Mouse (Mus musculus) hindbrain, embryonic 11.5 days (tissue): Measurements from ENCODE around the gene Psmb5. TPM values are rescaled to one million over a fixed set of nuclear protein-coding genes. Genes with fewer than 3 reads are reported as not detected.
"Not testable (repeated sequence)": the region's sequence is repeated elsewhere in the genome, so short reads cannot be mapped to it uniquely, and the experiment has no call there.

Experiments
- ATAC-seq: fragments of 200-750 bp; cut with Nextera tagmentation; 2 replicates; pipeline ENCODE4 v1.8.0; 2017; ENCODE audit warnings: mild to moderate bottlenecking, moderate TSS enrichment, moderate library complexity; ENCODE audit not compliant: low FRiP score
- DNase-seq: peaks from one replicate; pipeline ENCODE4 v3.0.0-alpha.2; 2015; ENCODE audit warnings: low spot score
- H3K27ac ChIP-seq: fragments of 300-500 bp; sonication (generic); 2 replicates; pipeline ENCODE4 v1.5.1; 2014; ENCODE audit warnings: mild to moderate bottlenecking, low read depth, low read length
- H3K27me3 ChIP-seq: fragments of 300-500 bp; sonication (generic); 2 replicates; pipeline ENCODE4 v1.6.1; 2014; ENCODE audit warnings: mild to moderate bottlenecking, low read length, moderate library complexity, mixed read lengths; ENCODE audit not compliant: control insufficient read depth, insufficient read depth
- H3K36me3 ChIP-seq: fragments of 300-500 bp; sonication (generic); 2 replicates; pipeline ENCODE4 v1.6.1; 2014; ENCODE audit warnings: mild to moderate bottlenecking, low read length, moderate library complexity, mixed read lengths; ENCODE audit not compliant: control insufficient read depth, insufficient read depth
- H3K4me1 ChIP-seq: fragments of 300-500 bp; sonication (generic); replicated peaks from 2 replicates; pipeline ENCODE4 v1.6.1; 2014; ENCODE audit warnings: low read length, mixed read lengths; ENCODE audit not compliant: control insufficient read depth, insufficient read depth
- H3K4me2 ChIP-seq: fragments of 300-500 bp; sonication (generic); replicated peaks from 2 replicates; pipeline ENCODE4 v1.6.1; 2014; ENCODE audit warnings: mild to moderate bottlenecking, low read depth, low read length
- H3K4me3 ChIP-seq: fragments of 300-500 bp; sonication (generic); 2 replicates; pipeline ENCODE4 v1.5.1; 2014; ENCODE audit warnings: low read depth, low read length
- H3K9ac ChIP-seq: fragments of 300-500 bp; sonication (generic); 2 replicates; pipeline ENCODE4 v1.6.1; 2014; ENCODE audit warnings: low read depth, low read length
- H3K9me3 ChIP-seq: fragments of 300-500 bp; sonication (generic); 2 replicates; pipeline ENCODE4 v1.6.1; 2016; ENCODE audit warnings: low read length; ENCODE audit not compliant: control insufficient read depth
- WGBS: fragments of 180-500 bp; shearing (Covaris S2); extraction: QIAGEN DNeasy Blood & Tissue Kit; methylation state at CpG from one replicate; pipeline ENCODE4 v1.1.7; 2014; 5-methylcytosine and 5-hydroxymethylcytosine counted together
- polyA plus RNA-seq: library from polyadenylated mRNA; unstranded; fragments of >200 nt; fragmentation: Nextera tagmentation; extraction: Ambion mirVana; gene quantifications from 2 replicates; pipeline ENCODE4 v1.2.1, GENCODE M21; 2014

The Psmb5 gene
- polyA plus RNA-seq, 1 experiment from 2014 or later = 439 TPM

- WGBS = 93% methylated on average over 6 of the region's 6 CpGs
- Histone ChIP-seq H3K4me1 (no peaks in the 10 kb centered on the region), H3K4me2 (no peak overlapping the region), H3K27ac (no peak overlapping the region), H3K4me3 (no peak overlapping the region), H3K9ac (no peak overlapping the region), H3K36me3 (no peaks in the 10 kb centered on the region), H3K27me3 (no peaks in the 10 kb centered on the region), H3K9me3 (no peaks in the 10 kb centered on the region)
- DNase-seq (no peak), ATAC-seq (no peak)
Measured at GRCm38 (mm10) chr14:54623334-54623733, 5.5 kb upstream of the Psmb5 start.

DNA sequence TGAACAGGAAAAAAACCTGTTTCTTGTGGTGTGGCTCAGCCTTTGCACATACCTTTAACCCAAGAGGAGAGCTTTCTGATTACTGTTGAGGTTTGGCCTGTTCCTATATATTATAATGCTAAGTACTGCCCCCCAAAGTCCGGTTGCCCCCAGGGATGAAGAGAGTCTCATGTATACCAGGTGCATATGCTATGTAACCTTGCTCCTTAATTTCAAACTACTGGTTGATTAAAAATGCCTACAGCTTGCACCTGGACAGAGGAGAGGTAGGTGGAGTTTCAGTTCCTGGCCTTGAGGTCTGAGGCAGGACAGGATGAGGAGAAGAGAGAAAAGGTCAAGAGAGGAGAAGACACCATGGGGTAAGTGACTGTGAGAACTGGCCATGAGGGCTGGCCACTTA is 3.3 kb upstream of the Psmb5 start, which contains the start of gene Psmb11:
Gene Psmb11 (plus strand): TSS at position 301 of the 400 bp plus-strand sequence.
- Histone ChIP-seq H3K9me3 (no peaks in the 10 kb centered on the region), H3K4me1 (no peaks in the 10 kb centered on the region), H3K27me3 (no peaks in the 10 kb centered on the region), H3K27ac (no peak within 1 kb of the TSS), H3K4me2 (no peak within 1 kb of the TSS), H3K36me3 (no peaks in the 10 kb centered on the region), H3K9ac (no peak within 1 kb of the TSS), H3K4me3 (no peak within 1 kb of the TSS)
- WGBS = 94% methylated on average over 1 of the region's 1 CpGs
- ATAC-seq (no peak), DNase-seq (no peak)

- 2% methylated on average over 38 of the region's 38 CpGs for WGBS
- no peaks in the 10 kb centered on the region for H3K4me1 ChIP-seq
Measured at GRCm38 (mm10) chr14:54617152-54617896, 498 bp downstream of the Psmb5 start.

GRCm38 (mm10) chr14:54616226-54616825 is 1.5 kb downstream of the Psmb5 start:
- Histone ChIP-seq H3K4me2 (no peak overlapping the region), H3K4me3 (no peak overlapping the region), H3K4me1 (no peaks in the 10 kb centered on the region), H3K9me3 (no peaks in the 10 kb centered on the region), H3K27me3 (no peaks in the 10 kb centered on the region), H3K9ac (no peak overlapping the region), H3K27ac (no peak overlapping the region), H3K36me3 (no peaks in the 10 kb centered on the region)
- 94% methylated on average over 16 of the region's 16 CpGs for WGBS
- ATAC-seq (no peak), DNase-seq (no peak)

More at GRCm38 (mm10) chr14:54617152-54617896, 498 bp downstream of the Psmb5 start:
- peak overlapping the region; percentile 73 for H3K4me2 ChIP-seq
- H3K9ac ChIP-seq = peak overlapping the region; percentile 86
- H3K36me3 ChIP-seq = no peaks in the 10 kb centered on the region
- H3K9me3 ChIP-seq = no peaks in the 10 kb centered on the region
- H3K27me3 ChIP-seq = no peaks in the 10 kb centered on the region
- H3K27ac ChIP-seq = peak overlapping the region; percentile 62; the same call in 1 of the 2 replicates
- H3K4me3 ChIP-seq = peak overlapping the region; percentile 84
- peak; percentile 51 for DNase-seq
- ATAC-seq = peak; percentile 69

- not testable (repeated sequence) for H3K27me3 ChIP-seq, H3K27ac ChIP-seq, H3K9me3 ChIP-seq, H3K9ac ChIP-seq, H3K4me1 ChIP-seq, ATAC-seq, H3K4me3 ChIP-seq, H3K36me3 ChIP-seq, H3K4me2 ChIP-seq, DNase-seq
- 91% methylated on average over 15 of the region's 16 CpGs for WGBS
Measured at GRCm38 (mm10) chr14:54614130-54614529, 3.7 kb downstream of the Psmb5 start.

DNA sequence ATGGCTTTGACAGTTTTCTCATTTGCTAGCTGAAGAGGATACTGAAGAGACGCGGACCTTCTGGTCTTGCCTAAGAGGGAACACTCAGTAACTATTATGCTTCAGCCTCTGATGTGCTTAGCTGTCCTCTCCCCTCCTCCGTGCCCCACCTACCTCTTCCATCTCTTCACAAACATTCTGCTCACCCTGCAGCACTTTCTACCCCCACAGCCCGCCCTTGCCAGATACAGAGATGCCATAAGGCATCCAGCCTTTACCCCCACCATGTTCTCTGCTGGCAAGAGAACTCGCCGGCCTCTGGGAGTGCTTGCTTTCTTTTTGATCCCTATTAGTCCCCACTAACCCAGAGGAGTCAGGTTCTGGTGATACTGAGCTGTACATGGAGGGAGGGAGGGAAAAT is 7.2 kb downstream of the Psmb5 start:
- H3K4me2 ChIP-seq = no peak overlapping the region
- DNase-seq (no peak), ATAC-seq (no peak)
- no peaks in the 10 kb centered on the region for H3K27me3 ChIP-seq
- H3K9me3 ChIP-seq = no peaks in the 10 kb centered on the region
- H3K4me3 ChIP-seq = no peak overlapping the region
- no peak overlapping the region for H3K9ac ChIP-seq
- 85% methylated on average over 6 of the region's 6 CpGs for WGBS
- H3K36me3 ChIP-seq = no peaks in the 10 kb centered on the region
- H3K27ac ChIP-seq = no peak overlapping the region
- no peaks in the 10 kb centered on the region for H3K4me1 ChIP-seq

DNA sequence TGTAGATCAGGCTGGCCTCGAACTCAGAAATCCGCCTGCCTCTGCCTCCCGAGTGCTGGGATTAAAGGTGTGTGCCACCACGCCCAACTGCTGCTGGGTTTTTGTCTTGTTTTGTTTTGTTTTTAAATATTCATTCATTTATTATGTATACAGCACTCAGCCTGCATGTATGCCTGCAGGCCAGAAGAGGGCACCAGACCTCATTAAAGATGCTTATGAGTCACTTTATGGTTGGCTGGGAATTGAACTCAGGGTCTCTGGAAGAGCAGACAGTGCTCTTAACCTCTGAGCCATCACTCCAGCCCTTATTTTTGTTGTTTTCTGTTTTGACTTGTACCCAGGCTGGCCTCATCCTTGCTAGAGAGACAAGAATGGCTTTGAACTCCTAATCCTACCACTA is 7.9 kb downstream of the Psmb5 start:
- Histone ChIP-seq H3K36me3 (no peaks in the 10 kb centered on the region), H3K4me3 (no peak overlapping the region), H3K4me2 (no peak overlapping the region), H3K27ac (no peak overlapping the region), H3K27me3 (no peaks in the 10 kb centered on the region), H3K9ac (no peak overlapping the region), H3K9me3 (no peaks in the 10 kb centered on the region), H3K4me1 (no peaks in the 10 kb centered on the region)
- 80% methylated on average over 4 of the region's 4 CpGs for WGBS
- DNase-seq (peak; percentile 44), ATAC-seq (no peak)

DNA sequence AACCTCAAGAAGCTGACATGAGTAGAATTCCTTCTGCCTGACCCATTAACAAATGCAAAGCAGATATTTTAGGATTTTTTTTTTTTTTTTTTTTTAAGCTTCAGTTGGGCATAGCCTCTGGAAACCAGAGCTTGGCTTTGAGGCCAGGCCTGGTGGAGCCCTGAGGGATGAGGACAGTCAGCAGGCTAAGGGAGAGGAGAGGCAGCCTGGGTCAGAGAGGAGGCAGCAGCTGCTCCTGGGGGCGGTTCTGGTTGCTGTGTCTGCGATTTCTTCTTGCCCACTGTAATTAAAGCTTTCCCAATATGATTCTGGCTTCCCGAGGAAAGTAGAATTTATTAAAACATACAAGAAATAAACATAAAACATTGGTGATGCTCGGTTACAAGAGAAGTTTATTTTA is 8.6 kb downstream of the Psmb5 start:
- no peak overlapping the region for H3K27ac ChIP-seq
- no peaks in the 10 kb centered on the region for H3K27me3 ChIP-seq
- H3K4me3 ChIP-seq = no peak overlapping the region
- DNase-seq = no peak
- no peak overlapping the region for H3K9ac ChIP-seq
- no peak for ATAC-seq
- H3K36me3 ChIP-seq = no peaks in the 10 kb centered on the region
- 82% methylated on average over 4 of the region's 4 CpGs for WGBS
- H3K9me3 ChIP-seq = no peaks in the 10 kb centered on the region
- no peaks in the 10 kb centered on the region for H3K4me1 ChIP-seq
- no peak overlapping the region for H3K4me2 ChIP-seq

DNA sequence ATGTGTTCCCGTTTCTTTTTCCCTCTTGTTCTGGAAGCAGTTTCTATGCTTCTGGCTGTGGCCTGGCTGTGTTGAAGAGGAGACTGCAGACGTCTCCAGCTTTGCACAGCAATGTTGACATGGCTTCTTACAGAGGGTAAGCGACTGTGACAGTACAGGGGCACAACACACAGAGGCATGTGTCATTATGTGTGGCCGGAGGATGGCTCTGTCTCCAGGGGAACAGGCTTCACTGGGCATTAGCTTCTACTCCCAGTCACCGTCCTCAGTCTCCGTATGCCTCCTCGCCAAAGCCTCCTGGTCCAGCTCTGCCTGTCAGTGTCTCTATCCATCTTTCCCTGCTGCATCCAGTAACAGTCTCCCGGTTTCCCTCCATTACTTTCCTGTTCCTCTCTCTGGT is 10.6 kb downstream of the Psmb5 start:
- no peak overlapping the region for H3K4me2 ChIP-seq
- no peaks in the 10 kb centered on the region for H3K27me3 ChIP-seq
- 37% methylated on average over 8 of the region's 8 CpGs for WGBS
- H3K36me3 ChIP-seq = no peaks in the 10 kb centered on the region
- no peak overlapping the region for H3K4me3 ChIP-seq
- H3K27ac ChIP-seq = no peak overlapping the region
- H3K9me3 ChIP-seq = no peaks in the 10 kb centered on the region
- ATAC-seq (no peak), DNase-seq (no peak)
- no peak overlapping the region for H3K9ac ChIP-seq
- no peaks in the 10 kb centered on the region for H3K4me1 ChIP-seq
